Mouse (Mus musculus) ovary, postnatal 10 days (tissue): ENCODE measurements around the gene 2900011O08Rik.
"Not testable (repeated sequence)": the region's sequence is repeated elsewhere in the genome, so short reads cannot be mapped to it uniquely, and the experiment has no call there.

Experiments
- DNase-seq: peaks from one replicate; pipeline ENCODE4 v3.0.0; 2022; ENCODE audit warnings: low spot score

2900011O08Rik gene

GRCm38 (mm10) chr16:14066571-14066970, 80.2 kb downstream of the 2900011O08Rik start:
- DNase-seq: not testable (repeated sequence)

GRCm38 (mm10) chr16:14068701-14069100, 82.3 kb downstream of the 2900011O08Rik start:
- DNase-seq: not testable (repeated sequence)

GRCm38 (mm10) chr16:14070471-14071169, 84.2 kb downstream of the 2900011O08Rik start:
- DNase-seq: no peak

GRCm38 (mm10) chr16:14082925-14083324, 96.5 kb downstream of the 2900011O08Rik start:
- no peak for DNase-seq

- no peak for DNase-seq
Observed at GRCm38 (mm10) chr16:14088249-14088648, 101.8 kb downstream of the 2900011O08Rik start.

GRCm38 (mm10) chr16:14089296-14089695, 102.9 kb downstream of the 2900011O08Rik start:
- DNase-seq: no peak

- DNase-seq: no peak
Observed at GRCm38 (mm10) chr16:14091771-14092170, 105.4 kb downstream of the 2900011O08Rik start.

- no peak for DNase-seq
Observed at GRCm38 (mm10) chr16:14105891-14106290, 119.5 kb downstream of the 2900011O08Rik start.

- DNase-seq: no peak
Observed at GRCm38 (mm10) chr16:14109651-14110230, 123.3 kb downstream of the 2900011O08Rik start.

- no peak for DNase-seq
Observed at GRCm38 (mm10) chr16:14110922-14111321, 124.5 kb downstream of the 2900011O08Rik start.

GRCm38 (mm10) chr16:14112133-14112532, 125.7 kb downstream of the 2900011O08Rik start:
- no peak for DNase-seq

GRCm38 (mm10) chr16:14112742-14113141, 126.3 kb downstream of the 2900011O08Rik start:
- DNase-seq: no peak

- no peak for DNase-seq
Observed at GRCm38 (mm10) chr16:14117299-14117698, 130.9 kb downstream of the 2900011O08Rik start.

- no peak for DNase-seq
Observed at GRCm38 (mm10) chr16:14120941-14121340, 134.5 kb downstream of the 2900011O08Rik start.

GRCm38 (mm10) chr16:14121563-14121962, 135.2 kb downstream of the 2900011O08Rik start:
- DNase-seq: no peak

GRCm38 (mm10) chr16:14122586-14122985, 136.2 kb downstream of the 2900011O08Rik start:
- DNase-seq: no peak

GRCm38 (mm10) chr16:14123901-14124300, 137.5 kb downstream of the 2900011O08Rik start:
- DNase-seq: no peak

GRCm38 (mm10) chr16:14124709-14125108, 138.3 kb downstream of the 2900011O08Rik start:
- DNase-seq: no peak

GRCm38 (mm10) chr16:14125253-14125652, 138.8 kb downstream of the 2900011O08Rik start:
- DNase-seq: no peak

- DNase-seq: no peak
Observed at GRCm38 (mm10) chr16:14128977-14129376, 142.6 kb downstream of the 2900011O08Rik start.

GRCm38 (mm10) chr16:14130796-14131195, 144.4 kb downstream of the 2900011O08Rik start:
- DNase-seq: no peak

- no peak for DNase-seq
Observed at GRCm38 (mm10) chr16:14131376-14131775, 145.0 kb downstream of the 2900011O08Rik start.

GRCm38 (mm10) chr16:14131838-14132237, 145.4 kb downstream of the 2900011O08Rik start:
- no peak for DNase-seq

- DNase-seq: no peak
Observed at GRCm38 (mm10) chr16:14135014-14135413, 148.6 kb downstream of the 2900011O08Rik start.
